Mouse (Mus musculus): ENCODE results near the gene Gm21560.
"Not testable (repeated sequence)": the region's sequence is repeated elsewhere in the genome, so short reads cannot be mapped to it uniquely, and the experiment has no call there.

The Gm21560 gene

GRCm38 (mm10) chr14:6219192-6219591, at the start of gene Gm21560:
Gm21560 (minus strand) TSS chr14:6219292.
- in situ Hi-C loops (cut with MboI; ENCODE audit: low pct_unique_long_range_greater_than_20kb in 1 of 2, low sequenced_read_pairs in 2 of 2, unreplicated experiment in 1 of 2), result not testable (repeated sequence)

DNA sequence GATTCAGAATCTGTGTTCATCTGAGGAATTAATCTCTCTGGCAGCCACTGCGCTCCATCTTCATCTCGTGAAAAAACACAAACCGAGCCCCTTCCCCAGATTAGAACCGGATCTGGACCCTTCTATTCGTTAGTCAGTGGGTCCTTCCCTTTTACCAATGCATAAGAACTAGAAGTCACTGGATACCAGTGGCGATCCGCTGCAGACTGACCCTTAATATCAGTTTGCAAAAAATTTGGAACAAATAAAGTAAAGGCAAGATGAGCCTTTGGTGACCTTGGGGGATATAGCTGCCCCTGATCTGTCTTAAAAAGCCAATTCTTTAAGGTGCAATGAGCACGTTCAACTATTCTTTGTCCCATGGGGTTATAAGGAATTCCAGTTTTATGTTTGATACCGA, 55.6 kb downstream of the Gm21560 start:
- in situ Hi-C loops (cut with MboI; ENCODE audit: low pct_unique_long_range_greater_than_20kb in 1 of 2, low sequenced_read_pairs in 2 of 2, unreplicated experiment in 1 of 2), result not testable (repeated sequence)

GRCm38 (mm10) chr14:6161085-6161484, 58.0 kb downstream of the Gm21560 start:
- in situ Hi-C loops (cut with MboI; ENCODE audit: low pct_unique_long_range_greater_than_20kb in 1 of 2, low sequenced_read_pairs in 2 of 2, unreplicated experiment in 1 of 2), result not testable (repeated sequence)
